Mouse (Mus musculus) intestine, embryonic 14.5 days (tissue): Measurements from ENCODE around the gene Mapkap1. TPM values are rescaled to one million over a fixed set of nuclear protein-coding genes. Genes with fewer than 3 reads are reported as not detected.

Source experiments
- ATAC-seq: fragments of 200-750 bp; cut with Nextera tagmentation; replicated peaks from 2 replicates; pipeline ENCODE4 v1.8.0; 2017; ENCODE audit warnings: low read depth, moderate number of reproducible peaks, moderate TSS enrichment, moderate library complexity; ENCODE audit not compliant: low FRiP score, low TSS enrichment
- DNase-seq: peaks from one replicate; pipeline ENCODE4 v3.0.0-alpha.2; 2018; ENCODE audit warnings: low spot score
- H3K27ac ChIP-seq: fragments of 300-500 bp; sonication (generic); 2 replicates; pipeline ENCODE4 v1.5.1; 2014; ENCODE audit warnings: low read depth, mild to moderate bottlenecking, control low read depth
- H3K27me3 ChIP-seq: fragments of 300-500 bp; sonication (generic); replicated peaks from 2 replicates; pipeline ENCODE4 v1.6.1; 2014; ENCODE audit warnings: low read length, control low read depth; ENCODE audit not compliant: control insufficient read depth, insufficient read depth
- H3K36me3 ChIP-seq: fragments of 300-500 bp; sonication (generic); 2 replicates; pipeline ENCODE4 v1.6.1; 2014; ENCODE audit warnings: low read length, control low read depth; ENCODE audit not compliant: control insufficient read depth, insufficient read depth
- H3K4me1 ChIP-seq: fragments of 300-500 bp; sonication (generic); replicated peaks from 2 replicates; pipeline ENCODE4 v1.6.1; 2014; ENCODE audit warnings: low read length, control low read depth, mixed read lengths; ENCODE audit not compliant: control insufficient read depth, insufficient read depth
- H3K4me2 ChIP-seq: fragments of 300-500 bp; sonication (generic); 2 replicates; pipeline ENCODE4 v1.6.1; 2014; ENCODE audit warnings: low read length
- H3K4me3 ChIP-seq: fragments of 300-500 bp; sonication (generic); 2 replicates; pipeline ENCODE4 v1.5.1; 2014; ENCODE audit warnings: low read depth, low read length, control low read depth, mixed read lengths
- H3K9ac ChIP-seq: fragments of 300-500 bp; sonication (generic); 2 replicates; pipeline ENCODE4 v1.6.1; 2014; ENCODE audit warnings: mild to moderate bottlenecking, low read length
- H3K9me3 ChIP-seq: fragments of 300-500 bp; sonication (generic); 2 replicates; pipeline ENCODE4 v1.6.1; 2016; ENCODE audit warnings: low read length, control low read depth; ENCODE audit not compliant: control insufficient read depth
- WGBS: fragments of 180-500 bp; shearing (Covaris S2); extraction: QIAGEN DNeasy Blood & Tissue Kit; methylation state at CpG from one replicate; pipeline ENCODE4 v1.1.7; 2014; 5-methylcytosine and 5-hydroxymethylcytosine counted together
- polyA plus RNA-seq: library from polyadenylated mRNA; unstranded; fragments of >200 nt; fragmentation: Nextera tagmentation; extraction: Ambion mirVana; gene quantifications from 2 replicates; pipeline ENCODE4 v1.2.1, GENCODE M21; 2014

Gene Mapkap1
- polyA plus RNA-seq, 1 experiment from 2014 or later, result 89.3 TPM

GRCm38 (mm10) chr2:34673846-34674245 lies 267.3 kb downstream of the Mapkap1 start:
- H3K4me1 ChIP-seq, result no peaks in the 10 kb centered on the region
- no peak overlapping the region for H3K4me2 ChIP-seq
- no peak overlapping the region for H3K27ac ChIP-seq
- ATAC-seq, result no peak
- no peak for DNase-seq
- H3K27me3 ChIP-seq, result no peaks in the 10 kb centered on the region
- no peaks in the 10 kb centered on the region for H3K9me3 ChIP-seq
- no peak overlapping the region for H3K4me3 ChIP-seq
- no peak overlapping the region for H3K9ac ChIP-seq
- peaks cover 43% of the 10 kb centered on the region for H3K36me3 ChIP-seq
- WGBS, result 88% methylated on average over 11 of the region's 11 CpGs

Other genes with a start within 250 kb of the Mapkap1 start
- 24.5 and 26.9 TPM in 2 replicates for gene Pbx3, start 33.6 kb upstream of the Mapkap1 start, polyA plus RNA-seq